Mouse (Mus musculus): ENCODE data around the gene Plscr5.
A peak's percentile ranks its signal among the peaks of the same experiment; 100 is the strongest.
"Not testable (repeated sequence)": the region's sequence is repeated elsewhere in the genome, so short reads cannot be mapped to it uniquely, and the experiment has no call there.

Plscr5 gene

GRCm38 (mm10) chr9:92192636-92193035 is at the start of gene Plscr5:
Plscr5 (plus strand) TSS chr9:92192936.
- ATAC-seq (ENCODE audit: insufficient number of reproducible peaks, low FRiP score, low TSS enrichment): not testable (repeated sequence)

GRCm38 (mm10) chr9:92147555-92148248 is 45.0 kb upstream of the Plscr5 start:
- peak; percentile 81; the same call in 1 of the 2 replicates for ATAC-seq (ENCODE audit: insufficient number of reproducible peaks, low FRiP score, low TSS enrichment)

- no peak for ATAC-seq (ENCODE audit: insufficient number of reproducible peaks, low FRiP score, low TSS enrichment)
These were observed 30.5 kb upstream of the Plscr5 start for GRCm38 (mm10) chr9:92162213-92162612.

- ATAC-seq (ENCODE audit: insufficient number of reproducible peaks, low FRiP score, low TSS enrichment): no peak
These were observed 19.3 kb upstream of the Plscr5 start for GRCm38 (mm10) chr9:92173318-92173985.

GRCm38 (mm10) chr9:92174176-92175075 is 18.3 kb upstream of the Plscr5 start:
- ATAC-seq (ENCODE audit: insufficient number of reproducible peaks, low FRiP score, low TSS enrichment): no peak

- ATAC-seq (ENCODE audit: insufficient number of reproducible peaks, low FRiP score, low TSS enrichment): no peak
These were observed 13.8 kb upstream of the Plscr5 start for GRCm38 (mm10) chr9:92178861-92179469.

GRCm38 (mm10) chr9:92191295-92191694 is 1.4 kb upstream of the Plscr5 start:
- no peak for ATAC-seq (ENCODE audit: insufficient number of reproducible peaks, low FRiP score, low TSS enrichment)

- ATAC-seq (ENCODE audit: insufficient number of reproducible peaks, low FRiP score, low TSS enrichment): no peak
These were observed 5.7 kb downstream of the Plscr5 start for GRCm38 (mm10) chr9:92198408-92198807.

GRCm38 (mm10) chr9:92199564-92199963 is 6.8 kb downstream of the Plscr5 start:
- no peak for ATAC-seq (ENCODE audit: insufficient number of reproducible peaks, low FRiP score, low TSS enrichment)

GRCm38 (mm10) chr9:92204397-92204796 is 11.7 kb downstream of the Plscr5 start:
- no peak for ATAC-seq (ENCODE audit: insufficient number of reproducible peaks, low FRiP score, low TSS enrichment)

- peak; percentile 70 for ATAC-seq (ENCODE audit: insufficient number of reproducible peaks, low FRiP score, low TSS enrichment)
These were observed 14.6 kb downstream of the Plscr5 start for GRCm38 (mm10) chr9:92207307-92207706.

GRCm38 (mm10) chr9:92207757-92208156 is 15.0 kb downstream of the Plscr5 start:
- ATAC-seq (ENCODE audit: insufficient number of reproducible peaks, low FRiP score, low TSS enrichment): no peak

- ATAC-seq (ENCODE audit: insufficient number of reproducible peaks, low FRiP score, low TSS enrichment): no peak
These were observed 17.1 kb downstream of the Plscr5 start for GRCm38 (mm10) chr9:92209850-92210249.

GRCm38 (mm10) chr9:92210386-92210967 is 17.7 kb downstream of the Plscr5 start:
- no peak for ATAC-seq (ENCODE audit: insufficient number of reproducible peaks, low FRiP score, low TSS enrichment)

- no peak for ATAC-seq (ENCODE audit: insufficient number of reproducible peaks, low FRiP score, low TSS enrichment)
These were observed 18.3 kb downstream of the Plscr5 start for GRCm38 (mm10) chr9:92211048-92211447.

- no peak for ATAC-seq (ENCODE audit: insufficient number of reproducible peaks, low FRiP score, low TSS enrichment)
These were observed 24.7 kb downstream of the Plscr5 start for GRCm38 (mm10) chr9:92217484-92217883.

GRCm38 (mm10) chr9:92217896-92218295 is 25.2 kb downstream of the Plscr5 start:
- no peak for ATAC-seq (ENCODE audit: insufficient number of reproducible peaks, low FRiP score, low TSS enrichment)

GRCm38 (mm10) chr9:92220151-92220550 is 27.4 kb downstream of the Plscr5 start:
- no peak for ATAC-seq (ENCODE audit: insufficient number of reproducible peaks, low FRiP score, low TSS enrichment)

GRCm38 (mm10) chr9:92221480-92221879 is 28.7 kb downstream of the Plscr5 start:
- ATAC-seq (ENCODE audit: insufficient number of reproducible peaks, low FRiP score, low TSS enrichment): no peak

- ATAC-seq (ENCODE audit: insufficient number of reproducible peaks, low FRiP score, low TSS enrichment): no peak
These were observed 32.0 kb downstream of the Plscr5 start for GRCm38 (mm10) chr9:92224598-92225231.
